Mouse (Mus musculus): ENCODE data around the gene Rps17. TPM values are rescaled to one million over a fixed set of nuclear protein-coding genes. Genes with fewer than 3 reads are reported as not detected.
A peak's percentile ranks its signal among the peaks of the same experiment; 100 is the strongest.

Rps17 gene
- total RNA-seq, 2 experiments from 2014 or later: 956 to 1,038 TPM

DNA sequence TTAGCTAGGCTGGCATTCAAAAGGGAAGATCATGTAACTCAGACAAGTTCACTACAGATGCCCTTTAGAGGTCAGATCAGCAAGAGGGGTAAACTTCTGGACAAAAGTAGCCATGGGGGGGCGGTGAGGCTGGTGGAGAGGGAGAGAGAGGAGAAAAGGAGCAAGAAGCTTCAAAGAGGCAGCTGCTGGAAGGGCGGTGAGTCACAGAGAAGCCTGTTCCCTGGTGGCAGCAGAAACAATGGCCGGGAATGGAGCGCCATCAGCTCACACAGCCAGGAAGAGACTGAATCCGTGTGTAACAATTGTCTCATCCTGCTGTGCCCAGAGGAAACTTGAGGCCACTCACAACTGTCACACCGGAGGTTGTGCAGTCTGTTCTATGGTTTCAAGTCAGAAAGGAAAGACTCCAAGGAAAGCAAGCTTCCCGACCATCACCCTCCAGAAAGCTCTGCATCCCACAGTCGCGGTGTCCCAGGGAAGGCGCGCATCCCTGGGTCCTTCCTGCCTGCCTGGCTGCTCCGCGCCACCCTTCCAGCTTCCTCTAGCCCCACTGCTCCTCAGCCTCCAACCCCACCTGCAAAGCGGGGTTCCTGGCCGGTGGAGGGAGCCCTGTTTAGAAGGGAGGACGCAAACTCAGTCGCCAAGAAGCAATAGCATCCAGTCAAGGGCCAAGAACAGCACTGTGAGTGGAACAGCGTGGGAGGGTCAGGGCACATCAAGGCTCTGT lies 9.2 kb downstream of the Rps17 start:
- peak; percentile 26 to 45 for DNase-seq

DNA sequence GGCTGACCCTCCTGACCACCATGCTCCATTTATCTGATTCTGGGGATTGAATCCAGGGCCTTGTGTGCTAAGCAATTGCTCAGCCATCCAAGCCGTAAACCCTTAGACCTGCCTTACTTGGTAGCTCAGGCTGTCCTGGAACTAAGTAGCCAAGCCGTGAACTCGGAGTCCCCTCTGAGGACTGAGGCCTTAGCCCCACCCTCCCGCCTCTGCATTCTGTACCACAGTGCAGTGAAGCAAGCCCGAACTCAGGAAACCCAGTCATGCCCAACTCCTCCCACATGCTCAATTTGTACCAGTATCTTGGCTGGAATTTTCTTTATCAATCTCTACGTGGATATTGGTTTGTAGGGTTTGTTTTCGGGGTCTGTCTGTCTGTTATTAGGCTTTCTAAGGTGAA lies 13.2 kb downstream of the Rps17 start:
- no peak for DNase-seq

DNA sequence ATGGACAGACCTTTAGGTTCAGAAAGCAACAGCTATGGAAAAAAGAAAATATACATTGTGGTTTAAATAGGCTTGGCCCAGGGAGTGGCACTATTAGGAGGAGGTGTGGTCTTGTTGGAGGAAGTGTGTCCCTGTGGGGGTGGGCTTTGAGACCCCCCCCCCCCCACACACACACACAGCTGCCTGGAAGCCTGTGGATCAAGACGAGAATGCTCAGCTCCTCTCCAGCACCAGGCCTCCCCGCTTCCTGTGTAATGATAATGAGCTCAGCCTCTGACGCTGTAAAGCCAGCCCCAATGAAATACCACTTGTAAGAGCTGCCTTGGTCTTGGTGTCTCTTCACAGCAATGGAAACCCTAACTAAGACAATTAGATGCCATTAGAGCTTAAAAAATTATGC lies 14.3 kb downstream of the Rps17 start:
- DNase-seq: no peak

DNA sequence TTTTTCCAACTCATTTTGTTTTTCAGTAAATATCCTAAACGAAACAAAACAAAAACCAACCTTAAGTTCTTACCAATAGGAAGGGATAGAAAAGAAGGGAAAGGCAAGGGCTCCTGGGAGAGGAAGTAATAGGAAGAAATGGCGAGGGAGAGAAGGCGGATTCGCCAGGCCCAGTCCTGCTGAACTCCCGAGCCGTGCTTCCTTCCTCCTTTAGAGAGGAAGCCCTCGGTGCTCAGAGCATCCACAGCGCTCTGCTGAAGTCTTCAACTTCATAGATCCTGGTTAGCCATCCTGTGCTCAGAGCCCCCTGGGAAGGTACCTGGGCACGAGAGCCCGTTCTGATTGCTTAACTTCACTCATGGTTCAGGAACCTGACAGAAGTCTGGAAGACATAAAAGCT lies 17.4 kb downstream of the Rps17 start:
- DNase-seq: no peak

DNA sequence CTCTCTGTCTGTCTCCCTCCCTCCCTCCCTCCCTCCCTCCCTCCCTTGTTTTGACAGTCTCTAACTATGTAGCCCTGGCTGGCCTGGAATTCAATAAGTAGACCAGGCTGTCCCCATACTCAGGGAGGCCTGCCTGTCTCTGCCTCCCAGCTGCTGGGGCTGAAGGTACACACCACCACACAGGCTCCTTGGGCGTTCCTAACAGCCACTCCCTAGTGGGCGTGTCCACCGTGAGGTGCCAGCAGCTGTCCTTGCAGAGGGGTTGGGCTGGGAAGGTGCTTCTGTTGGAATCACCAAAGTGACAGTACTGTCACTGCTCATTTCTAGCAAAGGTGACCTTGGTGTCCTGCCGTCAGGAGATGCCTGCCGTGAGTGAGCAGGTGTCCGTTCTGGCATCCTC lies 18.2 kb downstream of the Rps17 start:
- no peak for DNase-seq

DNA sequence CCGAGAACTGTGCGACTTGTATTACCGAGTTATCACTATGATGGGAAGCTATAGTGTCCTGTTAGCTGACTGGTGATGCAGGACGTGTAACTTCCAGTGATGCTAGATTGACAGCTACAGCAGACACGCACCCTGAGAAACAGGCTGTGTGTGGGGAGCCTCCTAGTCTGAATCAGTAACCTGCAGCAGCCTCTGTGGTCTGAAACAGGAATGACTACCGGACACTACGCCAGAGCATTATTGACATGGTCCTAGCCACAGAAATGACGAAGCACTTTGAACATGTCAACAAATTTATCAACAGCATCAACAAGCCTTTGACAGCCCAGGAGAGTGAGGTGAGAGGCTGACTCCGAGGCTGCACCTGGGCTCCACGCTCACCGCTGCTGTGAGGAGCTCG lies 19.0 kb downstream of the Rps17 start:
- no peak for DNase-seq

DNA sequence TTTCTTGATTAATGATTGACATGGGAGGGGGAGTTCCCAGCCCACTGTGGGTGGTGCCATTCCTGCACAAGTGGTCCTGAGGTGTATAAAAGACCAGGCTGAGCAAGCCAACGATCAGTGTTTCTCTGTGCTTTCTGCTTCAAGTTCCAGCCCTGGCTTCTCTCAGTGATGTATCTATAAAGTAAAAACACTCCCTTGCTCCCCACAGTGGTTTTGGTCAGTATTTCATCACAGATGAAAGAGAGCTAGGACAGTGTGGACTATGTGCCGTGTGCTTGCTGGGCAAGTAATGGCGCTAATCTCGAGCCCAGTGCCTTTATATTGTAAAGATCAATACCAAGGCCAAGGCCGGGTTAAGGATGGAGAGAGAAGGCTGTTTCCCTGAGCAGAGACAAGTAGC lies 23.3 kb downstream of the Rps17 start:
- DNase-seq: no peak

DNA sequence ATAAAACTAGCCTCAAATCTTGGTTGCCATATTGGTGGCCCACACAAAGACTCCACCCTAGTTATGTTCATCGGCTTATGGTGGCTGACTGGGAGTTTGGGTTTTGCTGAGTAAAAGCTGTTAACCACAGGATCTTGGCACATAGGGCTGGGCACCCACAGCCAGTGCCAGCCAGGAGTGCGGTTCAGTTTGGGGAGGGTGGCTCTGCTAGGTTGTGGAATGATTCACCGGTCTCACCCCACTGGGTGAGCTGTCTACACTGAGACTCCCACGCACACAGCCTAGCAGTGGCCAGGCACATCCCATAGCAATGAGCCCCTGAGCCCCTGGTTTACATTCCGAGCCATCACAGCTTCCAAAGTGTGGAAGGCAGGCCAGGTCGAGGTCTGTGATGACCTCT lies 25.3 kb downstream of the Rps17 start:
- DNase-seq: no peak

DNA sequence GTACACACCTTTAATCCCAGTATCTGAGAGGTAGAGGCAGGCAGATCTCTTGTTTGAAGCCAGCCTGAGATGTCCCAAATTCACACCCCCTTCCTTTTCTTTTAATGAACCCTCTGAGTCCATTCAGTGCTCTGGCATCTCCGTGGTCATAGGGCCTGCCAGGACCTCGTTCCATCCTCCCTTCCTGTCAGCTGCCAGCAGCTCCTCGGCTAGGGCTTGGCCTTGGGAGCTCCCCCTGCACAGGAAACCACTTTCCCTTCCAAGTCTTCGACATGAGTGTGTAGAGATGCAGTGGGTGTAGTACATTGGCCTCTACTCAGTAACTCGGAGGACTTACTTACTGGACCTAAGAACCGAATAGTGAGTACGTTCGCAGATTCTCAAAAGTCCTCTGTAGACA lies 29.5 kb downstream of the Rps17 start:
- peak in 1 of 2 experiments; percentile 45 for DNase-seq

DNA sequence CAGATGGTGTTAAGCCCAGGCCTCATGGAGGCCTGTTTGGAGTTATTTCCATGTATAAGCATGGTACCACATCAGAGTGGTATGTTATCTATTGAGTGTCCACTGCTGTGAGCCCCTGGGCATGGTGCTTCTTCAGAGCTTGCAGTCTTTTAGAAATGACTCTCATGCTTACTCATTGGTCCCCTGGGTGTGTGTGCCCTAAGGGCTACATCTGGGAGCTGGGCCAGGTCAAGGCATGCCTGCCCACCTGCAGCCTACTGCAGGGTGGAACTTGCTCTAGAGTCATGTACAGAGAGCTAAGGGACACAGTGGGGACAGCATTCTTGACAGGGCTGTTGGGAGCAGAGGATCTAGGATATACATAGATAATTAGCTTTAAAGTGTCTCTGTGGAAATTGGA lies 33.5 kb downstream of the Rps17 start:
- no peak for DNase-seq

DNA sequence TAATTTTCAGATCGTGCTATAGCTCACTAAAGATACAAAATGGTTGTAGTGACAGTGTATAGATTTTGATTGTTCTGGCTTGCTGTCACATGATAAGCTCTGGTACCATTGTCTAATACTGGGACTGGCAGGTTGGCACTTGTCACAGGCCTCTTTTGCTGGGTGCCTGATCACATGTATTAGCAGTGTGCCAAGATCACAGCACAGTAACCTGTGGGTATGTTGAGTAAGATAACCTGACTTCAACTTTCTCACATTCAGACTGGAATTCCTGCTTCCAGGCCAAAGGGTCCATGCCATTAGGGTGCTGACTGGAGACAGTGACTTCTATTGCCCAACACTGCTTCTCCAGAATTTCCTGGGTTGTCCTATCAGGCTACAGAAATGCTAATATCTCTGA lies 33.9 kb downstream of the Rps17 start:
- peak in 1 of 2 experiments; percentile 21 for DNase-seq

DNA sequence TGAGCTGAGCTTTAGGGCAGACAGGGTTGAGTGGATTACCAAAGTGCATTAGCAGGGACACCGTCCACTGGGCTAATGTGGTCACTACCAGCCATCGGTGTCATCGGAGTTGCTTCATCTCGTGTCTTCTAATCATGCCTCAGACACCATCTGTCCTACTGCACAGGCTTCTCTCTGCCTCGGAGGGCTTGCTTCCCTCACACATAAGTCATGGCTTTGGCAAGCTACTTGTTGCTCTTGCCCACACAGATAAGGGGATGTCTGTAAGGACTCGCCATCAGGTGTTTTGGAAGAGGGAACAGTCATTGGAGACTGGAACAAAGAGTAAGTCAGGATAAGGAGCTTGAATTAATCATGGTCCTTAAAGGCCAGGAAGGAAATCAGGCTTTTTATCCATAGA lies 35.8 kb downstream of the Rps17 start:
- no peak for DNase-seq

DNA sequence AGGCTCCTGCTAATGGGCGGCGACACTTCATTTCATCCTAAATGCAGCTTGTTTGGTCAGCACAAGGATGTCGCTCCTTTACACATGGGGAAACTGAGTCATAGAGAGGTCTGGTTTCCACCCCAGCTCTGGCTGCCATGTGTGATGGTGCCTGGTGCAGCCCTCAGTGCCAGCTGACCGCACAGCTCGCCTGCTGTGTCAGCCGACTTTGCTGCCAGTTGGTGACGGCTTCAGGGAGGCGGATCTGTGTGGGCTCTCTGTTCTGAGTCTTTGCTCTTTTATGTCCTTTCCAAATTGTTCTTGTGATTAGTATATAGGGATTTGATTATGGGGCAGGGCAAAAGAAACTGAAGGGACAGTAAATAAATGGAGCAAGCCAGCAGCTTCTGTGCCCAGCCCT lies 37.3 kb downstream of the Rps17 start:
- no peak for DNase-seq

DNA sequence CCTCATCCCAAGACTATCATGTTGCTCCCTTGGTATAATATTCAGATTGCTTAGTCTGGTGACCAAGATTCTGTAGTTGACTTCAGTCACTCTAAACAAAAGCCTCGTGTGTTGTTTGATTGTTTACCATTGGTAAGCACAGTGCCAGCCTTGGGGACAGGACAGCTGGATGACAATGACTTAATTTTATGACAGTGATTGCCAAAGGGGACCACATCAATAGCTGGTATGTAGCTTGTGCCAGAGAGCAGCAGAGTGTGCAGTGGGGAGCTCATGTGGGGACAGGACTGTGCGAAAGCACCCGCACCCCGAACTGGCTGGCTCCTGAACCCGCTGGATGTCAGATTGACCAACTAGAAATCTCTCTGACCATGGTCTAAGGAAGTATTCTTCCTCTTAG lies 40.4 kb downstream of the Rps17 start:
- DNase-seq: no peak

DNA sequence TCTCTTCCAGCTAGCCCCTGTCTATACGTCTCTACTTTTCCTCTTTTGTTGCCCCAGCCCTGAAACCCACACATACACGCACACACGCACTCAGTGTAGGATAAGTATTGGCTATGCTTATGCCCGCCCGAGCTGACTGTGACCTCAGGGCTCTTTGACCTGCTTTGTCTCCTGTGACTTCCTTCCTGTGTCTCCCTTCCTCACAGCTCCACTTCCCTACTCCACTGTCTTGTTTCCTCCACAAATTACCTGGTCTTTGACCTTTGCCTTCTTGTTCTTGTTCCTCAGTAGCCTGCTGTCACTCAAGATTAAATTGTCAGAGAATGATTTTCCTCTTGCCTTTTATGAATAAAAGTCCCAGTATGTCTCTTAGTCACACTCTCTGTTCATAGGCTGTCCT lies 41.0 kb downstream of the Rps17 start:
- DNase-seq: no peak

DNA sequence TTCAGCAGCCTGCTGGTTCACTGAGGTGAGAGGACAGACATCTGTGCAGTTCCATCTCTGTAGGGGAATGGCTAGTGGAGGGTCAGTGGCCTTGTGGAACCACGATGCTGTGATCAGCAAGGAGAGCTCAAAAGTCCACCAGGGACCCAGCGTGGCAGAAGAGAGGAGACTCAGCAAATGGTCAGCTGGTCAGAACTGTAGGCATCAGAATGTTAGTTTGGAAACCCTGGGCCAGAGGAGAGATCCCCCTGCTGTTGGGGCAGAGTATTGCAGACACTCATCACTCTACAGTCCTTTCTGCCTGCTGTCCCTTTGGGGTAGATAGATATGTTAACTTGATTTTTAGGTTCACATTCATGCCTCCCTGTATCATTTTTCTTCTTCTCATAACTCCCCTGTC lies 41.4 kb downstream of the Rps17 start:
- DNase-seq: peak in 1 of 2 experiments; percentile 41

DNA sequence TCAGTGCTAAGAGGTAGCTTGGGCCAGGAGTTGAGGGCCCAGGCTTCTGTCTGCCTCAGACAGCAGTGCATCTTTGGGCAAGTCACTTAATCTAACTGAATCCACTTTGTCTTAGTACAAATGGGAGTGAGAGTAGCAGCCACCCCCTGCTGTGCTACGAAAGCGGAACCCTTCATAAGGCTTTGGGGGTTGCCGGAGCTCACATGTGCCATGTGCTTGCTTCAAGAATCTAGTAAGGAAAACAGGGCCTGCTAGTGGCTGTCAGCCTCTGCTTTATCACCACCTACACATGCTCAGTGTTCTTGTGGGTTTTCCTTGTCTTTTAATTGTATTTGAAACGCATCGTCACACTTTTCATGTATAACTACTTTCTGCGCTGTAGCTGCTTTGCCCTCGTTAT lies 43.7 kb downstream of the Rps17 start:
- DNase-seq: no peak

DNA sequence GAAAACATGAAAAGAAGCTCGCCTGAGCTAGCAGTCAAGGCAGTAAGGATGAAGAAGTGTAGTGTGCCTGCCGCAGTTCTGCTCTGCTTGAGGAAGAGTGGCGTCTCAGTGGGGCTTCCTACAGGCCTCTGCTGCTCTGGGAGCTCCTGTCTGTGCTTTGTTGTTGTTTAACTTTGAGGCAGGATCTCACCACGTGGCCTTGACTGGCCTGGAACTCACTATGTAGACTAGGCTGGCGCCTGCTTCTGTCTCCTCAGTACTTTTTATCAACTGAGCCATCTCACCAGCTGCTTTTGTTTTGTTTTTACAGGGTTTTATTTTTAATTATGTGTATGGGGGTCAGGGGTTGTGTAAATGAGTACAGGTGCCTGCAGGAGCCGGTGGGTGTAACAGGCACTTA lies 46.8 kb downstream of the Rps17 start:
- DNase-seq: no peak

DNA sequence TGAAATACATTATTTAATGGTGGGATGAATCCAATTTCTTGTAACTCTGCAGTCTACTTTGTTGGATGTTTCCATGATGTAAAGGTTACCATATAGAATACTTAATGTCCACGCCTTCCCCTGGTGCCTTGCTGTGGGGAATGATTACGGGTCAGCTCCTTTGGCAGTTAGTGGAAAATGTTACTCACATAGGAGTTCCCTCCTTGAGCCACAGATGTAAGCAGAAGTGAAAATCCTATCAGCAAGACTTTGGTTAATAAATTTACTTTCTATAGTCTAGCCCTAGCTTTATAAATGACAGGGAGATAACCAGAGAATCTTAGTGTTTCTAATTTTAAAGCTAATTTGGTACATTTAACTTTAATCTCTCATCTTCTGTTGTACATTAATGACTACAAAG lies 49.9 kb downstream of the Rps17 start:
- DNase-seq: no peak

Other genes with a start within 250 kb of the Rps17 start
- under 1 TPM; 0.12 to 0.21 TPM for gene Slc28a1, start 230.5 kb downstream of the Rps17 start, total RNA-seq (2021)
- gene Pde8a, start 131.7 kb downstream of the Rps17 start, total RNA-seq (2021): 10 to 100 TPM; 13.8 to 16.1 TPM
- 10 to 100 TPM; 18.6 to 20.3 TPM for gene Cpeb1, start 110.2 kb upstream of the Rps17 start, total RNA-seq (2021)
- not detected for gene Ap3b2, start 148.7 kb upstream of the Rps17 start, total RNA-seq (2021)
- not detected for gene BC048679, start 153.0 kb upstream of the Rps17 start, total RNA-seq (2021)
- gene Fsd2, start 221.7 kb upstream of the Rps17 start, total RNA-seq (2021): 100 to 1,000 TPM; 322 to 355 TPM
- 1 to 10 TPM; 7.3 to 9.1 TPM for gene Whamm, start 226.0 kb upstream of the Rps17 start, total RNA-seq (2021)

Data from heart, adult 18-20 months (tissue).